In the genomic region with DNA sequence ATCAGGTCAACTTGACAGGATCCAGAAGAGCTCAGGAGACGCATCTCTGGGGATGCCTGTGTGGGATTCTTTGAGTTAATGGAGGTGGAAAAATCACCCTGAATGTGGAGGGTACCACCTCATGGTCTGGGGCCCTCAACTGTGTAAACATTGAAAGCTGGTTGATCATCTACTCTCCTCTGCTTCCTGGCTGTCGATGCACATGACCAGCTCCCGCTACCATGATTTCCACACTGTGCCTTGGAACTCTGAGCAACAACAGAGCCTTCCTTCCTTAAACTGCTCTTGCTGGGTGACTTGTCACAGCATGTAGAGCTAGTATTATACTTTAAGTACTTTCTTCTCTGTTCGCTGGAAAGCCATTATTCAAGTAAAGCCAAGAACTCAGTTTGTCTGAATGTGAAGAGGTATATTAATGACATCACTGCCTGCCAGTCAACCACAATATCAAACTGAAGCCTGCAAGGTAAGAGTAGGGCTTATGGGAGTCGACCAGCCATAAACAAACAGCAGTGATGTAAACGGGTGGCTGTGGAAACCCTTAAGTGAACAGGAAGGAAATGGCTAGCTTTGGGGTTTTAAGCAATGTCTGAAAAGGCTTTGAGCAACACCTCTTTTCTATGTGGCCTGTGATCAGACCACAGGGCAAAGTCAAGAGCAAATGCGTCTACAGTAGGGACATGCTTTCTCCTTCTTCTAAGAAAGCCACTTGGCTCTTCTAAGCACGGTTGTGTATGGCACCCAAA, we compare ENCODE assay signal across 17 mouse cellular contexts. TPM values are rescaled to one million over a fixed set of nuclear protein-coding genes. Genes with fewer than 3 reads are reported as not detected.
DNase-seq lines count a peak whose midpoint lies in the region; ATAC-seq and TF ChIP-seq lines count a peak whose summit lies in the region.
"Had no signal": no experiment of that assay in that cellular context is flagged by ENCODE, and none has a peak within 500 bp of the region (broad histone marks: within the 10 kb centered on the region; RNA-seq: fewer than 3 reads in every experiment).

No protein-coding gene starts in this region.

- no peak overlapping the region for H3K4me2 ChIP-seq in liver, embryonic 16.5 days (ENCODE audit: low read depth, low read length)
- no peak overlapping the region for H3K4me2 ChIP-seq in liver, embryonic 12.5 days
- H3K4me2 ChIP-seq: embryonic facial prominence, embryonic 12.5 days; heart, embryonic 11.5 days; lung, embryonic 14.5 days; midbrain, embryonic 11.5 days had no signal

- no peak for ATAC-seq in liver, embryonic 16.5 days (ENCODE audit: low read depth)
- ATAC-seq in liver, embryonic 12.5 days: no peak
- peak; percentile 85 for ATAC-seq in megakaryocyte progenitor cell, adult 5-6 weeks (replicated peaks; ENCODE audit: poor library complexity)

- H3K9me3 ChIP-seq in liver, embryonic 16.5 days (replicated peaks; ENCODE audit: control insufficient read depth, low read length): no peaks in the 10 kb centered on the region
- H3K9me3 ChIP-seq in liver, embryonic 12.5 days (replicated peaks): no peaks in the 10 kb centered on the region
- H3K9me3 ChIP-seq: embryonic facial prominence, embryonic 12.5 days had no signal

- peak overlapping the region; percentile 13; the same call in 1 of the 2 replicates for H3K27ac ChIP-seq in liver, embryonic 16.5 days (ENCODE audit: low read length)
- H3K27ac ChIP-seq in liver, embryonic 12.5 days: no peak overlapping the region
- H3K27ac ChIP-seq in bone marrow, adult 2 months (ENCODE audit: control insufficient read depth, insufficient read depth, low read depth, low read length, poor library complexity): peak overlapping the region; percentile 79
- H3K27ac ChIP-seq: embryonic facial prominence, embryonic 12.5 days had no signal

- H3K4me3 ChIP-seq in liver, embryonic 16.5 days (ENCODE audit: low read depth, low read length): no peak overlapping the region
- H3K4me3 ChIP-seq in liver, embryonic 12.5 days: no peak overlapping the region
- H3K4me3 ChIP-seq in bone marrow, adult 2 months (replicated peaks; ENCODE audit: control insufficient read depth, low read depth, low read length): no peak overlapping the region
- H3K4me3 ChIP-seq: embryonic facial prominence, embryonic 12.5 days had no signal

- H3K4me1 ChIP-seq in liver, embryonic 16.5 days (ENCODE audit: control insufficient read depth, low read depth, low read length): peaks cover 3% of the 10 kb centered on the region
- H3K4me1 ChIP-seq in liver, embryonic 12.5 days: peaks cover 7% of the 10 kb centered on the region; the same call in 1 of the 2 replicates
- peaks cover 1% of the 10 kb centered on the region for H3K4me1 ChIP-seq in bone marrow, adult 2 months (ENCODE audit: control insufficient read depth, insufficient read depth, low read length)
- H3K4me1 ChIP-seq: embryonic facial prominence, embryonic 12.5 days had no signal

- H3K27me3 ChIP-seq in liver, embryonic 16.5 days (ENCODE audit: control insufficient read depth, insufficient read depth, low read depth, low read length): no peaks in the 10 kb centered on the region
- no peaks in the 10 kb centered on the region for H3K27me3 ChIP-seq in liver, embryonic 12.5 days (replicated peaks)
- H3K27me3 ChIP-seq: embryonic facial prominence, embryonic 12.5 days had no signal

- WGBS in liver, embryonic 16.5 days (ENCODE audit: insufficient replicate concordance): 43% methylated on average over 8 of the region's 8 CpGs
- WGBS in liver, embryonic 12.5 days (ENCODE audit: insufficient replicate concordance): 44% methylated on average over 8 of the region's 8 CpGs
- 18% methylated on average over 8 of the region's 8 CpGs for WGBS in bone marrow, adult 2 months

- no peak for TF ChIP-seq POLR2A in bone marrow, adult 2 months (IDR thresholded peaks at IDR 0.05; ENCODE audit: borderline replicate concordance, control insufficient read depth, low read depth, low read length)

- peaks cover 11% of the 10 kb centered on the region for H3K36me3 ChIP-seq in liver, embryonic 16.5 days (ENCODE audit: control insufficient read depth, insufficient read depth)
- H3K36me3 ChIP-seq in liver, embryonic 12.5 days: peaks cover 14% of the 10 kb centered on the region
- H3K36me3 ChIP-seq: embryonic facial prominence, embryonic 12.5 days had no signal

- no peak for TF ChIP-seq CTCF in bone marrow, adult 2 months (IDR thresholded peaks at IDR 0.05; ENCODE audit: control insufficient read depth, insufficient read depth, low read length)

- no peak overlapping the region for H3K9ac ChIP-seq in liver, embryonic 16.5 days (ENCODE audit: low read depth, low read length)
- no peak overlapping the region for H3K9ac ChIP-seq in liver, embryonic 12.5 days
- H3K9ac ChIP-seq: embryonic facial prominence, embryonic 12.5 days; lung, embryonic 14.5 days had no signal

- intact Hi-C loops in heart, postnatal 25 days (cut with DNase I): no loop called here

- DNase-seq in CD4-positive, CD25-positive, alpha-beta regulatory T cell, adult 2 months (ENCODE audit: low read depth, low spot score): peak; percentile 49
- DNase-seq in heart, postnatal 25 days (ENCODE audit: low spot score): no peak
- DNase-seq in right cerebral cortex, postnatal 10 days (ENCODE audit: low spot score in 2 of 2): no peak
- DNase-seq in thymus, postnatal 36 days: no peak
- DNase-seq: cerebellum, postnatal 36 days; gastrocnemius, postnatal 36 days; heart, postnatal 36 days; left cerebral cortex, postnatal 4 days; lung, embryonic 14.5 days; right cerebral cortex, adult 18-20 months had no signal

RNA-seq across cellular contexts. Expression of gene Pygl, which starts 12.3 kb away (rescaled TPM):
- 127 and 148 TPM in 2 replicates for polyA plus RNA-seq in liver, embryonic 16.5 days (2015; fragmentation: Nextera tagmentation; extraction: Ambion mirVana)
- polyA plus RNA-seq in liver, embryonic 12.5 days (2016; fragmentation: Nextera tagmentation; extraction: Ambion mirVana): 29.4 and 29.5 TPM in 2 replicates
- 54.4 and 101 TPM in 2 replicates for polyA plus RNA-seq in bone marrow, adult 2 months (2011; ENCODE audit: insufficient read depth, insufficient read length, low replicate concordance, missing spikeins)
- total RNA-seq in megakaryocyte progenitor cell, adult 5-6 weeks (2015): 49.7 and 62.0 TPM in 2 replicates
- 112 and 130 TPM in 2 replicates for total RNA-seq in megakaryocyte progenitor cell, adult 5-6 weeks (2017)
- 1 to 10 TPM; 3.9 to 5.7 TPM for total RNA-seq in heart, postnatal 25 days (2021)
